Mouse (Mus musculus) neural tube, embryonic 12.5 days (tissue): Measurements from ENCODE around the gene Gm9780. TPM values are rescaled to one million over a fixed set of nuclear protein-coding genes. Genes with fewer than 3 reads are reported as not detected.
"Not testable (repeated sequence)": the region's sequence is repeated elsewhere in the genome, so short reads cannot be mapped to it uniquely, and the experiment has no call there.

Experiments
- ATAC-seq: fragments of 200-750 bp; cut with Nextera tagmentation; 2 replicates; pipeline ENCODE4 v1.8.0; 2017; ENCODE audit warnings: low read depth, mild to moderate bottlenecking, moderate TSS enrichment, moderate library complexity; ENCODE audit not compliant: low FRiP score
- H3K27ac ChIP-seq: fragments of 300-500 bp; sonication (generic); 2 replicates; pipeline ENCODE4 v1.5.1; 2016
- H3K27me3 ChIP-seq: fragments of 300-500 bp; sonication (generic); replicated peaks from 2 replicates; pipeline ENCODE4 v1.6.1; 2016; ENCODE audit warnings: mild to moderate bottlenecking
- H3K36me3 ChIP-seq: fragments of 300-500 bp; sonication (generic); 2 replicates; pipeline ENCODE4 v1.6.1; 2016; ENCODE audit warnings: mild to moderate bottlenecking
- H3K4me1 ChIP-seq: fragments of 300-500 bp; sonication (generic); 2 replicates; pipeline ENCODE4 v1.6.1; 2016
- H3K4me2 ChIP-seq: fragments of 300-500 bp; sonication (generic); replicated peaks from 2 replicates; pipeline ENCODE4 v1.6.1; 2016; ENCODE audit warnings: mild to moderate bottlenecking
- H3K4me3 ChIP-seq: fragments of 300-500 bp; sonication (generic); 2 replicates; pipeline ENCODE4 v1.5.1; 2016
- H3K9ac ChIP-seq: fragments of 300-500 bp; sonication (generic); 2 replicates; pipeline ENCODE4 v1.6.1; 2016; ENCODE audit warnings: mild to moderate bottlenecking
- H3K9me3 ChIP-seq: fragments of 300-500 bp; sonication (generic); 2 replicates; pipeline ENCODE4 v1.6.1; 2016; ENCODE audit warnings: mild to moderate bottlenecking
- WGBS: fragments of 180-500 bp; shearing (Covaris S2); methylation state at CpG from one replicate; pipeline ENCODE4 v1.1.7; 2016; 5-methylcytosine and 5-hydroxymethylcytosine counted together
- polyA plus RNA-seq: library from polyadenylated mRNA; unstranded; fragments of >200 nt; fragmentation: Nextera tagmentation; extraction: Ambion mirVana; gene quantifications from 2 replicates; pipeline ENCODE4 v1.2.1, GENCODE M21; 2016

Gm9780 gene
- polyA plus RNA-seq, 1 experiment from 2014 or later, result 2.6 TPM

GRCm38 (mm10) chr14:26034364-26034763, 8.1 kb downstream of the Gm9780 start:
- no CpG with 5 or more reads among the region's 3 CpGs for WGBS
- H3K36me3 ChIP-seq, H3K27ac ChIP-seq, H3K4me3 ChIP-seq, H3K9ac ChIP-seq, H3K9me3 ChIP-seq, ATAC-seq, H3K27me3 ChIP-seq, H3K4me2 ChIP-seq, H3K4me1 ChIP-seq: not testable (repeated sequence)

- H3K4me2 ChIP-seq, H3K27me3 ChIP-seq, H3K36me3 ChIP-seq, H3K9me3 ChIP-seq, H3K9ac ChIP-seq, ATAC-seq, H3K4me3 ChIP-seq, H3K27ac ChIP-seq, H3K4me1 ChIP-seq: not testable (repeated sequence)
- WGBS, result no CpG with 5 or more reads among the region's 12 CpGs
Observed at GRCm38 (mm10) chr14:26025653-26026052, 16.9 kb downstream of the Gm9780 start.

DNA sequence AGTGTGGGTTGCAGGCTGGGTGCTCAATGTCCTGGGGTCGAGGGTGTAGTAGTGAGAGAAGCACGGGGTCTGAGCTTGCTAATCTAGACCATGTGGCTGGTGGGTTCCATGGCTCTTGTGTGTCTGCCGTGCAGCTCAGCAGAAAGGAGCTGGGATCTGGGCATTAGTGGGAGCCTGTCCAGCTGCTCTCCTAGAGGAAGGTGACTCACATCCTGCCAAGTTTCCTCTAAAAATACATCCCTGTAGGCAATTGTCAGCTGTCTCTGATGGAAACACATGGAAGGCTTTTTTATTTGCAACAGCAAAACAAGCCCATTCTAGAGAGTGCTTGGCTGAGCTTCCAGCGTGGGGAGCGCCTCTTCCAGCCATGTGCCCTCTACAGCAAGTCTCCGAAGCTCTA, 19.7 kb downstream of the Gm9780 start:
- not testable (repeated sequence) for ATAC-seq, H3K4me2 ChIP-seq, H3K9me3 ChIP-seq, H3K36me3 ChIP-seq, H3K27me3 ChIP-seq, H3K27ac ChIP-seq, H3K4me1 ChIP-seq, H3K9ac ChIP-seq, H3K4me3 ChIP-seq
- no CpG with 5 or more reads among the region's 6 CpGs for WGBS

DNA sequence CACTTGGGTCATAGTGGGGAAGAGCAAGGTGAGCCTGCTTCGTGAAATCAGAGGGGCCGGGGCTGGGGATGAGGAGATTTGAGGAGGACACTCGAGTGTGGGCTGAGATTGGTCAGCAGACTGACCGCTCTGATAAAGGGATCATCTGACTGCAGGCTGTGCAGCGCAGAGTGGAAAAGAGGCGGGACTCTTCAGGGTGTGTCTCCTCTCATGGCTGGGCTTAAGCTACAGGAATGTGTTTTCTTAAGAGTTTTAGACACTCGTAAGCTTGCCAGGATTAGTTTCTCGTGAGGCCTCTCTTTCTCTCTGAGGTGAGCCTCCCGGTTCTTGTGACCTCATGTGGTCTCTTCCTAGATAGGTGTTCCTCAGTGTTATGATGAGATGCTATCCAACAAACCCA, 21.0 kb downstream of the Gm9780 start:
- not testable (repeated sequence) for ATAC-seq, H3K36me3 ChIP-seq, H3K9me3 ChIP-seq, H3K4me1 ChIP-seq, H3K27ac ChIP-seq, H3K4me2 ChIP-seq, H3K9ac ChIP-seq, H3K4me3 ChIP-seq, H3K27me3 ChIP-seq
- WGBS, result no CpG with 5 or more reads among the region's 9 CpGs

GRCm38 (mm10) chr14:26016414-26016813, 26.1 kb downstream of the Gm9780 start:
- not testable (repeated sequence) for H3K27ac ChIP-seq, H3K9me3 ChIP-seq, ATAC-seq, H3K4me3 ChIP-seq, H3K9ac ChIP-seq, H3K4me2 ChIP-seq, H3K27me3 ChIP-seq, H3K4me1 ChIP-seq, H3K36me3 ChIP-seq
- no CpG with 5 or more reads among the region's 7 CpGs for WGBS

DNA sequence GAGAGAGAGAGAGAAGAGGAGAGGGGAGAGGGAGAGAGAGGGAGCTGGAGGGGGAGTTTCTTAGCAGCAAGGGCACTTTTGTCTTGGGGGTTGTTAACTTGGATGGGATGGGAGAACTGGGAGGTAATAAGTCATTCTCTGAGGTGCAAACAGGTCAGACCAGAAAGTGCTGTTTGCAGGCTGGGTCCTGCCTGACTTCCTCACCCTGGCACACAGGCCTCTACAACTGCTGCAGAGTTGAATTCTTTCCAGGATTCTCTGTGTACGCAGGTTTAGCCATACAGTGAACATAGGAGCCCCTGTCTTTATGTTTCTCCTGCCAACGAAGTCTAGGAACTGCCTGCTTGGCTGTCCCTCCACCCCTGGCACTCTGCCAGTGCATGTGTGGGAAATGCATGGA, 35.0 kb downstream of the Gm9780 start:
- not testable (repeated sequence) for H3K27me3 ChIP-seq, H3K27ac ChIP-seq, H3K4me3 ChIP-seq, H3K9me3 ChIP-seq, H3K4me2 ChIP-seq, H3K4me1 ChIP-seq, ATAC-seq, H3K36me3 ChIP-seq, H3K9ac ChIP-seq
- WGBS, result no CpG with 5 or more reads among the region's 2 CpGs

GRCm38 (mm10) chr14:25981880-25982279, 60.6 kb downstream of the Gm9780 start:
- not testable (repeated sequence) for H3K27me3 ChIP-seq, ATAC-seq, H3K4me1 ChIP-seq, H3K9ac ChIP-seq, H3K36me3 ChIP-seq, H3K9me3 ChIP-seq, H3K27ac ChIP-seq, H3K4me2 ChIP-seq, H3K4me3 ChIP-seq
- WGBS, result 87% methylated on average over 8 of the region's 9 CpGs

- not testable (repeated sequence) for H3K4me1 ChIP-seq, H3K36me3 ChIP-seq, H3K4me2 ChIP-seq, H3K9me3 ChIP-seq, H3K27me3 ChIP-seq, H3K9ac ChIP-seq
- peak overlapping the region; percentile 18; the same call in 1 of the 2 replicates for H3K4me3 ChIP-seq
- WGBS, result 2% methylated on average over 7 of the region's 13 CpGs
- peak; percentile 51 for ATAC-seq
- peak overlapping the region; percentile 77 for H3K27ac ChIP-seq
Observed at GRCm38 (mm10) chr14:25979242-25979941, 63.1 kb downstream of the Gm9780 start.

- not testable (repeated sequence) for H3K4me2 ChIP-seq, H3K9me3 ChIP-seq, H3K9ac ChIP-seq, H3K27me3 ChIP-seq, H3K4me1 ChIP-seq, H3K36me3 ChIP-seq
- H3K4me3 ChIP-seq, result peak within 1 kb of the TSS; percentile 18; the same call in 1 of the 2 replicates
- peak within 1 kb of the TSS; percentile 77 for H3K27ac ChIP-seq
- peak; percentile 85 for ATAC-seq
- no CpG with 5 or more reads among the region's 25 CpGs for WGBS
Observed at GRCm38 (mm10) chr14:25978371-25979241, 63.9 kb downstream of the Gm9780 start, which contains the start of gene Duxbl1. Gene Duxbl1, plus strand, starts transcription at chr14:25978577.

Other genes with a start within 250 kb of the Gm9780 start
- gene Anxa11, start 200.6 kb downstream of the Gm9780 start, polyA plus RNA-seq, result 3.1 and 3.6 TPM in 2 replicates
- gene Plac9a, start 139.6 kb downstream of the Gm9780 start, polyA plus RNA-seq, result not detected in 2 replicates
- gene Tmem254a, start 115.0 kb downstream of the Gm9780 start, polyA plus RNA-seq, result 2.1 and 3.2 TPM in 2 replicates
- gene Cphx1, start 104.4 kb downstream of the Gm9780 start, polyA plus RNA-seq, result not detected in 2 replicates
- 5.4 and 6.1 TPM in 2 replicates for gene Duxbl1, start 64.1 kb downstream of the Gm9780 start, polyA plus RNA-seq
- 17.6 and 19.4 TPM in 2 replicates for gene Tmem254c, start 24.6 kb upstream of the Gm9780 start, polyA plus RNA-seq
- gene Cphx2, start 38.8 kb upstream of the Gm9780 start, polyA plus RNA-seq, result not detected in 2 replicates
- gene Cphx3, start 39.6 kb upstream of the Gm9780 start, polyA plus RNA-seq, result not detected in 2 replicates
- 1.6 and 4.7 TPM in 2 replicates for gene Duxbl2, start 75.6 kb upstream of the Gm9780 start, polyA plus RNA-seq
- gene Plac9b, start 139.8 kb upstream of the Gm9780 start, polyA plus RNA-seq, result 1.1 and 2.4 TPM in 2 replicates
- gene Tmem254b, start 164.3 kb upstream of the Gm9780 start, polyA plus RNA-seq, result 19.0 and 21.4 TPM in 2 replicates
- gene Duxbl3, start 215.3 kb upstream of the Gm9780 start, polyA plus RNA-seq, result 2.3 and 4.4 TPM in 2 replicates